Mouse (Mus musculus): ENCODE data around the gene Zbtb9. TPM values are rescaled to one million over a fixed set of nuclear protein-coding genes. Genes with fewer than 3 reads are reported as not detected.

Zbtb9 gene
- polyA plus RNA-seq, 1 experiment from 2014 or later = 13.3 TPM

DNA sequence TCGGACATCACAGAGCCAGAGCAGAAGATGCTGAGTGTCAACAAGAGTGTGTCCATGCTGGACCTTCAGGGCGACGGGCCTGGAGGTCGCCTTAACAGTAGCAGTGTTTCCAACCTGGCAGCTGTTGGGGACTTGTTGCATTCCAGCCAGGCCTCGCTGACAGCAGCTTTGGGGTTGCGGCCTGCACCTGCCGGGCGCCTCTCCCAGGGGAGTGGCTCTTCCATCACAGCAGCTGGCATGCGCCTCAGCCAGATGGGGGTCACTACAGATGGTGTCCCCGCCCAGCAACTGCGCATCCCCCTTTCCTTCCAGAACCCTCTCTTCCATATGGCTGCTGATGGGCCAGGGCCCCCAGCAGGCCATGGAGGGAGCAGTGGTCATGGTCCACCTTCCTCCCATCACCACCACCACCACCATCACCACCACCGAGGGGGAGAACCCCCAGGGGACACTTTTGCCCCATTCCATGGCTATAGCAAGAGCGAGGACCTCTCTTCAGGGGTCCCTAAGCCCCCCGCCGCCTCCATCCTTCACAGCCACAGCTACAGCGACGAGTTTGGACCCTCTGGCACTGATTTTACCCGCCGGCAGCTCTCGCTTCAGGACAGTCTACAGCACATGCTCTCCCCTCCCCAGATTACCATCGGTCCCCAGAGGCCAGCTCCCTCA, 11.3 kb upstream of the Zbtb9 start:
- no peak overlapping the region for H3K9ac ChIP-seq
- TF ChIP-seq CTCF (IDR thresholded peaks at IDR 0.05; ENCODE audit: low read depth) = no peak
- H3K4me1 ChIP-seq (ENCODE audit: insufficient read depth) = no peaks in the 10 kb centered on the region
- no peak overlapping the region for H3K4me2 ChIP-seq
- H3K27me3 ChIP-seq (ENCODE audit: insufficient read depth, low read length) = no peaks in the 10 kb centered on the region
- whole genome bisulfite sequencing = 85% methylated on average over 21 of the region's 21 CpGs
- no peak for ATAC-seq (ENCODE audit: insufficient read depth)
- DNase-seq = no peak
- no peak overlapping the region for H3K4me3 ChIP-seq (ENCODE audit: low read depth, low read length)
- no peaks in the 10 kb centered on the region for H3K9me3 ChIP-seq (ENCODE audit: low read depth, low read length)
- H3K27ac ChIP-seq (ENCODE audit: low read depth) = no peak overlapping the region
- H3K36me3 ChIP-seq (ENCODE audit: insufficient read depth) = peaks cover 87% of the 10 kb centered on the region

- WGBS = 88% methylated on average over 11 of the region's 11 CpGs
Measured at GRCm38 (mm10) chr17:26966993-26967392, 6.0 kb upstream of the Zbtb9 start.

GRCm38 (mm10) chr17:26967477-26967876, 5.5 kb upstream of the Zbtb9 start:
- Histone ChIP-seq H3K27ac (ENCODE audit: low read depth) (no peak overlapping the region), H3K36me3 (ENCODE audit: insufficient read depth) (peaks cover 53% of the 10 kb centered on the region), H3K9ac (no peak overlapping the region), H3K4me1 (ENCODE audit: insufficient read depth) (no peaks in the 10 kb centered on the region), H3K4me3 (ENCODE audit: low read depth, low read length) (no peak overlapping the region), H3K9me3 (ENCODE audit: low read depth, low read length) (no peaks in the 10 kb centered on the region), H3K4me2 (no peak overlapping the region), H3K27me3 (ENCODE audit: insufficient read depth, low read length) (no peaks in the 10 kb centered on the region)
- 86% methylated on average over 6 of the region's 6 CpGs for WGBS
- DNase-seq = no peak
- ATAC-seq (ENCODE audit: insufficient read depth) = no peak
- TF ChIP-seq CTCF (IDR thresholded peaks at IDR 0.05; ENCODE audit: low read depth) = no peak

More at GRCm38 (mm10) chr17:26966993-26967392, 6.0 kb upstream of the Zbtb9 start:
- H3K9me3 ChIP-seq (ENCODE audit: low read depth, low read length) = no peaks in the 10 kb centered on the region
- DNase-seq (no peak), ATAC-seq (ENCODE audit: insufficient read depth) (no peak)
- no peak for TF ChIP-seq CTCF (IDR thresholded peaks at IDR 0.05; ENCODE audit: low read depth)
- no peak overlapping the region for H3K4me2 ChIP-seq
- peaks cover 58% of the 10 kb centered on the region for H3K36me3 ChIP-seq (ENCODE audit: insufficient read depth)
- H3K9ac ChIP-seq = no peak overlapping the region
- H3K27me3 ChIP-seq (ENCODE audit: insufficient read depth, low read length) = no peaks in the 10 kb centered on the region
- no peaks in the 10 kb centered on the region for H3K4me1 ChIP-seq (ENCODE audit: insufficient read depth)
- no peak overlapping the region for H3K4me3 ChIP-seq (ENCODE audit: low read depth, low read length)
- no peak overlapping the region for H3K27ac ChIP-seq (ENCODE audit: low read depth)

- WGBS = 73% methylated on average over 6 of the region's 6 CpGs
- Histone ChIP-seq H3K4me1 (ENCODE audit: insufficient read depth) (no peaks in the 10 kb centered on the region), H3K27me3 (ENCODE audit: insufficient read depth, low read length) (no peaks in the 10 kb centered on the region), H3K36me3 (ENCODE audit: insufficient read depth) (peaks cover 48% of the 10 kb centered on the region), H3K4me3 (ENCODE audit: low read depth, low read length) (no peak overlapping the region), H3K4me2 (no peak overlapping the region), H3K27ac (ENCODE audit: low read depth) (no peak overlapping the region), H3K9ac (no peak overlapping the region), H3K9me3 (ENCODE audit: low read depth, low read length) (no peaks in the 10 kb centered on the region)
- DNase-seq (no peak), ATAC-seq (ENCODE audit: insufficient read depth) (no peak)
- TF ChIP-seq CTCF (IDR thresholded peaks at IDR 0.05; ENCODE audit: low read depth) = no peak
Measured at GRCm38 (mm10) chr17:26968200-26968611, 4.8 kb upstream of the Zbtb9 start.

GRCm38 (mm10) chr17:26969257-26969656, 3.7 kb upstream of the Zbtb9 start:
- Histone ChIP-seq H3K9me3 (ENCODE audit: low read depth, low read length) (no peaks in the 10 kb centered on the region), H3K4me1 (ENCODE audit: insufficient read depth) (no peaks in the 10 kb centered on the region), H3K9ac (no peak overlapping the region), H3K4me2 (no peak overlapping the region), H3K4me3 (ENCODE audit: low read depth, low read length) (no peak overlapping the region), H3K36me3 (ENCODE audit: insufficient read depth) (peaks cover 43% of the 10 kb centered on the region), H3K27me3 (ENCODE audit: insufficient read depth, low read length) (no peaks in the 10 kb centered on the region), H3K27ac (ENCODE audit: low read depth) (no peak overlapping the region)
- TF ChIP-seq CTCF (IDR thresholded peaks at IDR 0.05; ENCODE audit: low read depth) = no peak
- ATAC-seq (ENCODE audit: insufficient read depth) = no peak
- WGBS = 79% methylated on average over 6 of the region's 6 CpGs
- DNase-seq = no peak

DNA sequence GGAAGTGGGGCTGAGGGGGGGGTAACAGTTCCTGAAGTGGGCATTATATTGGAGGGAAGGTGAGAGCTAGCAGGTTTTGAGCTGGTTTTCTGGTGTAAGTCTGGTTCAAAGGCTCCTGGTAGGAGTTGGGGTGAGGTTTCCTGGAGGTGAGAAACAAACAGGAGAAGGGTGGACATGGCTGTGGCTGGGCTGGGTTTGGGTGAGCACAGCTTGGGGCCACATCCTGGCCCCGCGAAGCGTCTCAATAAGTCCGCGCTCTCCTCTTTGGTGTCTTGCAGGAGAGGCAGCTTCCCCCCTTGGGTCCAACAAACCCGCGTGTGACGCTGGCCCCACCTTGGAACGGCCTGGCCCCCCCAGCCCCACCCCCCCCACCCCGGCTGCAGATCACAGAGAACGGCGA, 2.7 kb upstream of the Zbtb9 start:
- no peak for DNase-seq
- H3K9me3 ChIP-seq (ENCODE audit: low read depth, low read length) = no peaks in the 10 kb centered on the region
- peaks cover 44% of the 10 kb centered on the region for H3K36me3 ChIP-seq (ENCODE audit: insufficient read depth)

DNA sequence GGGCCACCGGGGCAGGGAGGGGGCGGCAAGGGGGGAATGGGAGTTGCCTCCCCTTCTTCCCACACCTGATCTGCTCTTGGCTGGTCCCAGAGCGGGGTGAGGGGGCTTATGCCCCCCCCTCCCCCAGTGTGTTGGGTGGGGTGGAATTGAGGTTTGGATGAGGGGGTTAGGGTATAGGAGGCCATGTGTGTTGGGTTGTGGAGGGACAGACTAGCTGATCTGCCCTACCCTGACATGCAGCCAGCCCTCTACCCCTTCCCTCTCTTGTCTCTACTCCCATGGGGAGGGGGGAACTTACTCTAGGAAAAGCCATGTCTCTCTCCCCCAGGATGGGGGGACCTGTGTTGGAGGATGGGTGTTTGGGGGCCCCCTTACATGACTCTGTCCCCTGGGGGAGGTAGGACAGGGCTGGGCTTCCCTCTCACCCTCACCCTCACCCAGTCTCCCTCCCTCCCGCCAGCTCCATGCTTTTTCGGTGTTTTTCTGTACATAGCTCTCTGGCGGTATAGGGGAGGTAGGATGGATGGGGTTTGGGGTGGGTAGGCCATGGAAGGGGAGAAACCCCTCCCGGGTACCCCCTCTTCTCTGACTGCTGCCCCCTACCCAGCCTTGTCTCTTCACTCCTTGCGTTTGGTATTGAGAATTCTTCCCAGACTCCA, 1.6 kb upstream of the Zbtb9 start:
- Histone ChIP-seq H3K4me1 (ENCODE audit: insufficient read depth) (no peaks in the 10 kb centered on the region), H3K36me3 (ENCODE audit: insufficient read depth) (peaks cover 46% of the 10 kb centered on the region), H3K27me3 (ENCODE audit: insufficient read depth, low read length) (no peaks in the 10 kb centered on the region), H3K9ac (peak overlapping the region; percentile 80), H3K4me2 (peak overlapping the region; percentile 92), H3K4me3 (ENCODE audit: low read depth, low read length) (peak overlapping the region; percentile 76), H3K9me3 (ENCODE audit: low read depth, low read length) (no peaks in the 10 kb centered on the region), H3K27ac (ENCODE audit: low read depth) (peak overlapping the region; percentile 67)
- DNase-seq = no peak
- WGBS = 45% methylated on average over 8 of the region's 8 CpGs
- no peak for TF ChIP-seq CTCF (IDR thresholded peaks at IDR 0.05; ENCODE audit: low read depth)
- no peak for ATAC-seq (ENCODE audit: insufficient read depth)

More for the DNA sequence above, 2.7 kb upstream of the Zbtb9 start:
- H3K27me3 ChIP-seq (ENCODE audit: insufficient read depth, low read length) = no peaks in the 10 kb centered on the region
- ATAC-seq (ENCODE audit: insufficient read depth) = no peak
- no peak overlapping the region for H3K27ac ChIP-seq (ENCODE audit: low read depth)
- no peak overlapping the region for H3K4me3 ChIP-seq (ENCODE audit: low read depth, low read length)
- H3K4me2 ChIP-seq = no peak overlapping the region
- WGBS = 68% methylated on average over 12 of the region's 12 CpGs
- no peak overlapping the region for H3K9ac ChIP-seq
- H3K4me1 ChIP-seq (ENCODE audit: insufficient read depth) = no peaks in the 10 kb centered on the region
- no peak for TF ChIP-seq CTCF (IDR thresholded peaks at IDR 0.05; ENCODE audit: low read depth)
